Mouse (Mus musculus): ENCODE data around the gene Fancc. TPM values are rescaled to one million over a fixed set of nuclear protein-coding genes. Genes with fewer than 3 reads are reported as not detected.
A peak's percentile ranks its signal among the peaks of the same experiment; 100 is the strongest.

Gene Fancc
- 7.0 and 7.9 TPM in 2 replicates for polyA plus RNA-seq (2015; fragmentation: Nextera tagmentation; extraction: Ambion mirVana)

GRCm38 (mm10) chr13:63496646-63497582, at the start of gene Fancc:
TSS of gene Fancc (minus strand) at chr13:63497278.

MicroRNAs encoded within 50 kb of the gene (microRNA counts, 519-probe panel; counts per million panel counts)
- microRNA mmu-miR-23b, result 4,771 counts per million, percentile 86 among the panel's probes with 10 or more counts
- 5,202 counts per million, percentile 88 among the panel's probes with 10 or more counts for microRNA mmu-miR-24
- microRNA mmu-miR-27b, result 2,439 counts per million, percentile 68 among the panel's probes with 10 or more counts

Small RNA genes within 50 kb of the gene (microRNA-seq; reads per million reads assigned to microRNA genes)
- 15,154 to 17,208 reads per million in 2 experiments for gene Mir23b
- 0 reads per million in 2 experiments for gene Mir24-1
- 2,064 to 2,088 reads per million in 2 experiments for gene Mir27b
- 0 reads per million in 2 experiments for gene Mir3074-1

Other genes with a start within 250 kb of the Fancc start
- gene Ptch1, start 76.3 kb upstream of the Fancc start, polyA plus RNA-seq (2015; fragmentation: Nextera tagmentation; extraction: Ambion mirVana), result 2.8 and 3.1 TPM in 2 replicates

All from skeletal muscle tissue, postnatal 0 days (tissue).